Mouse (Mus musculus): Measurements from ENCODE around the gene Tmem56. TPM values are rescaled to one million over a fixed set of nuclear protein-coding genes. Genes with fewer than 3 reads are reported as not detected.

The Tmem56 gene
- polyA plus RNA-seq, 1 experiment, result 0.18 TPM

- H3K4me3 ChIP-seq (ENCODE audit: control insufficient read depth, insufficient read depth, low read length), result peak overlapping the region; percentile 54
- H3K4me1 ChIP-seq (replicated peaks; ENCODE audit: control insufficient read depth, insufficient read depth, low read length), result peaks cover 21% of the 10 kb centered on the region
- peaks cover 12% of the 10 kb centered on the region for H3K27me3 ChIP-seq (ENCODE audit: control insufficient read depth, insufficient read depth, low read length)
- 23% methylated on average over 21 of the region's 21 CpGs for WGBS
- TF ChIP-seq POLR2A (IDR thresholded peaks at IDR 0.05; ENCODE audit: control insufficient read depth, extremely low read depth, insufficient read depth, low read length, poor library complexity), result no peak
- no peak for TF ChIP-seq CTCF (IDR thresholded peaks at IDR 0.05; ENCODE audit: borderline replicate concordance, control insufficient read depth, extremely low read depth, insufficient read depth, low read length, poor library complexity)
- DNase-seq, result no peak
- no peaks in the 10 kb centered on the region for H3K36me3 ChIP-seq (ENCODE audit: control insufficient read depth, insufficient read depth, low read length)
- H3K27ac ChIP-seq (ENCODE audit: control insufficient read depth, insufficient read depth, low read length), result no peak overlapping the region
Measured at GRCm38 (mm10) chr3:121261939-121262520, 20.9 kb downstream of the Tmem56 start.

- no peak for TF ChIP-seq CTCF (IDR thresholded peaks at IDR 0.05; ENCODE audit: borderline replicate concordance, control insufficient read depth, extremely low read depth, insufficient read depth, low read length, poor library complexity)
- TF ChIP-seq POLR2A (IDR thresholded peaks at IDR 0.05; ENCODE audit: control insufficient read depth, extremely low read depth, insufficient read depth, low read length, poor library complexity), result no peak
- peaks cover 21% of the 10 kb centered on the region for H3K4me1 ChIP-seq (replicated peaks; ENCODE audit: control insufficient read depth, insufficient read depth, low read length)
- 91% methylated on average over 7 of the region's 7 CpGs for WGBS
Measured at GRCm38 (mm10) chr3:121261251-121261650, 21.6 kb downstream of the Tmem56 start.

GRCm38 (mm10) chr3:121260831-121261230 lies 22.1 kb downstream of the Tmem56 start:
- Histone ChIP-seq H3K27me3 (ENCODE audit: control insufficient read depth, insufficient read depth, low read length) (peaks cover 12% of the 10 kb centered on the region), H3K36me3 (ENCODE audit: control insufficient read depth, insufficient read depth, low read length) (no peaks in the 10 kb centered on the region), H3K4me3 (ENCODE audit: control insufficient read depth, insufficient read depth, low read length) (no peak overlapping the region), H3K27ac (ENCODE audit: control insufficient read depth, insufficient read depth, low read length) (no peak overlapping the region), H3K4me1 (replicated peaks; ENCODE audit: control insufficient read depth, insufficient read depth, low read length) (peaks cover 21% of the 10 kb centered on the region)
- 85% methylated on average over 1 of the region's 1 CpGs for WGBS
- no peak for TF ChIP-seq CTCF (IDR thresholded peaks at IDR 0.05; ENCODE audit: borderline replicate concordance, control insufficient read depth, extremely low read depth, insufficient read depth, low read length, poor library complexity)
- no peak for TF ChIP-seq POLR2A (IDR thresholded peaks at IDR 0.05; ENCODE audit: control insufficient read depth, extremely low read depth, insufficient read depth, low read length, poor library complexity)
- no peak for DNase-seq

More at GRCm38 (mm10) chr3:121261251-121261650, 21.6 kb downstream of the Tmem56 start:
- Histone ChIP-seq H3K27ac (ENCODE audit: control insufficient read depth, insufficient read depth, low read length) (no peak overlapping the region), H3K4me3 (ENCODE audit: control insufficient read depth, insufficient read depth, low read length) (no peak overlapping the region), H3K27me3 (ENCODE audit: control insufficient read depth, insufficient read depth, low read length) (peaks cover 12% of the 10 kb centered on the region), H3K36me3 (ENCODE audit: control insufficient read depth, insufficient read depth, low read length) (no peaks in the 10 kb centered on the region)
- no peak for DNase-seq

- Histone ChIP-seq H3K27ac (ENCODE audit: control insufficient read depth, insufficient read depth, low read length) (no peak overlapping the region), H3K27me3 (ENCODE audit: control insufficient read depth, insufficient read depth, low read length) (peaks cover 12% of the 10 kb centered on the region), H3K4me1 (replicated peaks; ENCODE audit: control insufficient read depth, insufficient read depth, low read length) (peaks cover 21% of the 10 kb centered on the region), H3K4me3 (ENCODE audit: control insufficient read depth, insufficient read depth, low read length) (no peak overlapping the region), H3K36me3 (ENCODE audit: control insufficient read depth, insufficient read depth, low read length) (no peaks in the 10 kb centered on the region)
- DNase-seq, result no peak
- TF ChIP-seq POLR2A (IDR thresholded peaks at IDR 0.05; ENCODE audit: control insufficient read depth, extremely low read depth, insufficient read depth, low read length, poor library complexity) (no peak), CTCF (IDR thresholded peaks at IDR 0.05; ENCODE audit: borderline replicate concordance, control insufficient read depth, extremely low read depth, insufficient read depth, low read length, poor library complexity) (no peak)
- 97% methylated on average over 7 of the region's 7 CpGs for WGBS
Measured at GRCm38 (mm10) chr3:121260041-121260440, 22.9 kb downstream of the Tmem56 start.

GRCm38 (mm10) chr3:121258521-121259478 lies 24.1 kb downstream of the Tmem56 start:
- 21% methylated on average over 20 of the region's 20 CpGs for WGBS
- TF ChIP-seq POLR2A (IDR thresholded peaks at IDR 0.05; ENCODE audit: control insufficient read depth, extremely low read depth, insufficient read depth, low read length, poor library complexity) (no peak), CTCF (IDR thresholded peaks at IDR 0.05; ENCODE audit: borderline replicate concordance, control insufficient read depth, extremely low read depth, insufficient read depth, low read length, poor library complexity) (no peak)
- H3K4me1 ChIP-seq (replicated peaks; ENCODE audit: control insufficient read depth, insufficient read depth, low read length), result peaks cover 21% of the 10 kb centered on the region
- no peaks in the 10 kb centered on the region for H3K36me3 ChIP-seq (ENCODE audit: control insufficient read depth, insufficient read depth, low read length)
- H3K4me3 ChIP-seq (ENCODE audit: control insufficient read depth, insufficient read depth, low read length), result no peak overlapping the region
- H3K27ac ChIP-seq (ENCODE audit: control insufficient read depth, insufficient read depth, low read length), result no peak overlapping the region
- H3K27me3 ChIP-seq (ENCODE audit: control insufficient read depth, insufficient read depth, low read length), result peaks cover 12% of the 10 kb centered on the region
- DNase-seq, result no peak

GRCm38 (mm10) chr3:121257418-121257817 lies 25.5 kb downstream of the Tmem56 start:
- no peak for DNase-seq
- WGBS, result 97% methylated on average over 10 of the region's 10 CpGs

More at GRCm38 (mm10) chr3:121257418-121257817, 25.5 kb downstream of the Tmem56 start:
- H3K27me3 ChIP-seq (ENCODE audit: control insufficient read depth, insufficient read depth, low read length), result peaks cover 4% of the 10 kb centered on the region
- TF ChIP-seq CTCF (IDR thresholded peaks at IDR 0.05; ENCODE audit: borderline replicate concordance, control insufficient read depth, extremely low read depth, insufficient read depth, low read length, poor library complexity) (no peak), POLR2A (IDR thresholded peaks at IDR 0.05; ENCODE audit: control insufficient read depth, extremely low read depth, insufficient read depth, low read length, poor library complexity) (no peak)
- H3K27ac ChIP-seq (ENCODE audit: control insufficient read depth, insufficient read depth, low read length), result no peak overlapping the region
- no peaks in the 10 kb centered on the region for H3K36me3 ChIP-seq (ENCODE audit: control insufficient read depth, insufficient read depth, low read length)
- H3K4me1 ChIP-seq (replicated peaks; ENCODE audit: control insufficient read depth, insufficient read depth, low read length), result peaks cover 11% of the 10 kb centered on the region
- no peak overlapping the region for H3K4me3 ChIP-seq (ENCODE audit: control insufficient read depth, insufficient read depth, low read length)
